Comparison of ENCODE assay signal across 8 mouse cellular contexts in genomic region chr5:135742941-135743740, GRCm38 (mm10). TPM values are rescaled to one million over a fixed set of nuclear protein-coding genes. Genes with fewer than 3 reads are reported as not detected.
DNase-seq lines count a peak whose midpoint lies in the region; ATAC-seq and TF ChIP-seq lines count a peak whose summit lies in the region.

No protein-coding gene starts in this region.

- intact Hi-C loops in gastrocnemius, postnatal 14 days (cut with DNase I; ENCODE audit: low total_unique reads), result no loop called here

- peak overlapping the region; percentile 84 for H3K4me2 ChIP-seq in forebrain, embryonic 14.5 days (ENCODE audit: low read length)
- peak overlapping the region; percentile 97 for H3K4me2 ChIP-seq in kidney, embryonic 16.5 days (replicated peaks; ENCODE audit: low read depth, low read length)

- peak; percentile 25; the same call in 1 of the 2 replicates for ATAC-seq in frontal cortex, adult (ENCODE audit: low TSS enrichment)
- ATAC-seq in G1E (ENCODE audit: extremely low read depth, insufficient number of reproducible peaks, low FRiP score, poor library complexity, severe bottlenecking), result no peak
- ATAC-seq in forebrain, embryonic 14.5 days, result peak; percentile 38; the same call in 1 of the 2 replicates
- peak; percentile 58 for ATAC-seq in kidney, embryonic 16.5 days (ENCODE audit: low FRiP score, low TSS enrichment)
- 0 out of 2 replicates have a peak, but pooled peaks have one; percentile 3 for ATAC-seq in megakaryocyte progenitor cell, adult 5-6 weeks (replicated peaks; ENCODE audit: poor library complexity)

- WGBS in forebrain, embryonic 14.5 days, result 22% methylated on average over 18 of the region's 18 CpGs
- 17% methylated on average over 18 of the region's 18 CpGs for WGBS in kidney, embryonic 16.5 days

- H3K9ac ChIP-seq in forebrain, embryonic 14.5 days (ENCODE audit: low read length), result peak overlapping the region; percentile 87
- peak overlapping the region; percentile 80 for H3K9ac ChIP-seq in kidney, embryonic 16.5 days (replicated peaks; ENCODE audit: low read length)

- H3K4me3 ChIP-seq in G1E (ENCODE audit: low read depth, low read length), result peak overlapping the region; percentile 82
- H3K4me3 ChIP-seq in forebrain, embryonic 14.5 days (ENCODE audit: low read depth, low read length), result peak overlapping the region; percentile 85
- H3K4me3 ChIP-seq in kidney, embryonic 16.5 days (ENCODE audit: low read length), result peak overlapping the region; percentile 93

- H3K9me3 ChIP-seq in G1E (replicated peaks), result 0 out of 2 replicates have a peak, but pooled peaks cover 3% of the 10 kb centered on the region
- no peaks in the 10 kb centered on the region for H3K9me3 ChIP-seq in forebrain, embryonic 14.5 days (replicated peaks; ENCODE audit: control insufficient read depth, low read length)
- H3K9me3 ChIP-seq in kidney, embryonic 16.5 days (ENCODE audit: low read length), result peaks cover 6% of the 10 kb centered on the region; the same call in 1 of the 2 replicates

- no peak for TF ChIP-seq CTCF in G1E (IDR thresholded peaks at IDR 0.05; ENCODE audit: low read depth, low read length)

- DNase-seq in frontal cortex, postnatal 14 days (ENCODE audit: low spot score in 2 of 2), result no peak
- no peak for DNase-seq in G1E (ENCODE audit: low spot score)
- DNase-seq in forebrain, embryonic 14.5 days (ENCODE audit: low spot score), result peak; percentile 41
- DNase-seq in gastrocnemius, postnatal 14 days, result no peak
- no peak for DNase-seq in layer of hippocampus, adult 11-12 months (ENCODE audit: low spot score)

- H3K36me3 ChIP-seq in G1E (replicated peaks), result peaks cover 29% of the 10 kb centered on the region
- peaks cover 17% of the 10 kb centered on the region; the same call in 1 of the 2 replicates for H3K36me3 ChIP-seq in forebrain, embryonic 14.5 days (ENCODE audit: control insufficient read depth, insufficient read depth, low read length)
- H3K36me3 ChIP-seq in kidney, embryonic 16.5 days (ENCODE audit: insufficient read depth, low read length), result peaks cover 7% of the 10 kb centered on the region

- no peak overlapping the region for H3K27ac ChIP-seq in forebrain, embryonic 14.5 days (ENCODE audit: low read depth, low read length)
- H3K27ac ChIP-seq in kidney, embryonic 16.5 days (ENCODE audit: low read length), result peak overlapping the region; percentile 66; the same call in 1 of the 2 replicates

- H3K27me3 ChIP-seq in G1E (ENCODE audit: insufficient read depth, low read length), result peaks cover 10% of the 10 kb centered on the region
- H3K27me3 ChIP-seq in forebrain, embryonic 14.5 days (replicated peaks; ENCODE audit: control insufficient read depth, insufficient read depth, low read length), result no peaks in the 10 kb centered on the region
- H3K27me3 ChIP-seq in kidney, embryonic 16.5 days (ENCODE audit: insufficient read depth, low read length), result no peaks in the 10 kb centered on the region

- peaks cover 19% of the 10 kb centered on the region for H3K4me1 ChIP-seq in G1E (ENCODE audit: insufficient read depth, low read depth, low read length)
- peaks cover 7% of the 10 kb centered on the region for H3K4me1 ChIP-seq in forebrain, embryonic 14.5 days (ENCODE audit: control insufficient read depth, insufficient read depth, low read length)
- peaks cover 19% of the 10 kb centered on the region for H3K4me1 ChIP-seq in kidney, embryonic 16.5 days (ENCODE audit: insufficient read depth, low read length)

RNA-seq across cellular contexts. Expression of gene Tmem120a, which starts 1.1 kb away (rescaled TPM):
- total RNA-seq in G1E (2014; fragmentation: Nextera tagmentation) (8.5 and 17.8 TPM in 2 replicates), G1E (2017) (17.3 and 18.0 TPM in 2 replicates)
- 13.3 and 14.2 TPM in 2 replicates for polyA plus RNA-seq in G1E (2012)
- polyA plus RNA-seq in forebrain, embryonic 14.5 days (2014; fragmentation: Nextera tagmentation; extraction: Ambion mirVana), result 80.1 and 83.8 TPM in 2 replicates
- polyA plus RNA-seq in kidney, embryonic 16.5 days (2015; fragmentation: Nextera tagmentation; extraction: Ambion mirVana), result 74.7 and 75.4 TPM in 2 replicates
- 8.5 and 11.6 TPM in 2 replicates for total RNA-seq in megakaryocyte progenitor cell, adult 5-6 weeks (2015)
- 8.2 and 19.1 TPM in 2 replicates for total RNA-seq in megakaryocyte progenitor cell, adult 5-6 weeks (2017)
- 1 to 10 TPM; 3.8 to 5.2 TPM for total RNA-seq in gastrocnemius, postnatal 14 days (2021)

RNA-seq across cellular contexts. Expression of gene Styxl1, which starts 35.0 kb away (rescaled TPM):
- total RNA-seq in G1E (2014; fragmentation: Nextera tagmentation) (0.49 and 0.68 TPM in 2 replicates), G1E (2017) (0.12 TPM in 1 of 2 replicates, not detected in the other)
- polyA plus RNA-seq in G1E (2012), result not detected in 2 replicates
- polyA plus RNA-seq in forebrain, embryonic 14.5 days (2014; fragmentation: Nextera tagmentation; extraction: Ambion mirVana), result 0.52 TPM in 1 of 2 replicates, not detected in the other
- 0.42 and 0.62 TPM in 2 replicates for polyA plus RNA-seq in kidney, embryonic 16.5 days (2015; fragmentation: Nextera tagmentation; extraction: Ambion mirVana)
- not detected in 2 replicates for total RNA-seq in megakaryocyte progenitor cell, adult 5-6 weeks (2015)
- not detected in 2 replicates for total RNA-seq in megakaryocyte progenitor cell, adult 5-6 weeks (2017)
- total RNA-seq in gastrocnemius, postnatal 14 days (2021), result not detected

RNA-seq across cellular contexts. Expression of gene Mdh2, which starts 35.1 kb away (rescaled TPM):
- total RNA-seq in G1E (2014; fragmentation: Nextera tagmentation), result 200 and 245 TPM in 2 replicates
- 141 and 153 TPM in 2 replicates for total RNA-seq in G1E (2017)
- 664 and 799 TPM in 2 replicates for polyA plus RNA-seq in G1E (2012)
- 590 and 591 TPM in 2 replicates for polyA plus RNA-seq in forebrain, embryonic 14.5 days (2014; fragmentation: Nextera tagmentation; extraction: Ambion mirVana)
- polyA plus RNA-seq in kidney, embryonic 16.5 days (2015; fragmentation: Nextera tagmentation; extraction: Ambion mirVana), result 690 and 691 TPM in 2 replicates
- total RNA-seq in megakaryocyte progenitor cell, adult 5-6 weeks (2015), result 415 and 419 TPM in 2 replicates
- 185 and 192 TPM in 2 replicates for total RNA-seq in megakaryocyte progenitor cell, adult 5-6 weeks (2017)
- total RNA-seq in gastrocnemius, postnatal 14 days (2021), result 1,000 to 10,000 TPM; 1,031 to 1,199 TPM
